Mouse (Mus musculus): ENCODE measurements at regions not wholly inside any gene's neighbourhood (a gene's known extent, or its start where the extent isn't known, plus 50 kb on each side); places are given as distances from the start of the nearest gene placed in this dataset.
"Not testable (repeated sequence)": the region's sequence is repeated elsewhere in the genome, so short reads cannot be mapped to it uniquely, and the experiment has no call there.

GRCm38 (mm10) chr10:62055408-62055807 lies 76.5 kb upstream of the Col13a1 start:
- peaks cover 4% of the 10 kb centered on the region for H3K27me3 ChIP-seq (replicated peaks; ENCODE audit: low read depth, poor library complexity, severe bottlenecking)
- H3K4me1 ChIP-seq, result peaks cover 17% of the 10 kb centered on the region
- no peaks in the 10 kb centered on the region for H3K9me3 ChIP-seq
- 49% methylated on average over 2 of the region's 2 CpGs for WGBS
- no peak overlapping the region for H3K27ac ChIP-seq (replicated peaks)
- no peak overlapping the region for H3K4me3 ChIP-seq
- DNase-seq (ENCODE audit: low spot score), result peak; percentile 30
- H3K36me3 ChIP-seq (replicated peaks), result no peaks in the 10 kb centered on the region

- Histone ChIP-seq H3K4me3 (no peak overlapping the region), H3K4me1 (peaks cover 9% of the 10 kb centered on the region), H3K27me3 (replicated peaks; ENCODE audit: low read depth, poor library complexity, severe bottlenecking) (no peaks in the 10 kb centered on the region), H3K27ac (replicated peaks) (0 out of 2 replicates have a peak overlapping the region, but pooled peaks have one; percentile 44), H3K9me3 (no peaks in the 10 kb centered on the region), H3K36me3 (replicated peaks) (no peaks in the 10 kb centered on the region)
- DNase-seq (ENCODE audit: low spot score), result peak; percentile 32
- WGBS, result 25% methylated on average over 3 of the region's 3 CpGs
Observed at GRCm38 (mm10) chr10:62049782-62050192, 70.9 kb upstream of the Col13a1 start.

GRCm38 (mm10) chr10:62044408-62044807 lies 65.5 kb upstream of the Col13a1 start:
- Histone ChIP-seq H3K4me1 (peaks cover 4% of the 10 kb centered on the region; the same call in 1 of the 2 replicates), H3K9me3 (peaks cover 10% of the 10 kb centered on the region; the same call in 1 of the 2 replicates), H3K36me3 (replicated peaks) (no peaks in the 10 kb centered on the region), H3K27ac (replicated peaks) (no peak overlapping the region), H3K27me3 (replicated peaks; ENCODE audit: low read depth, poor library complexity, severe bottlenecking) (no peaks in the 10 kb centered on the region), H3K4me3 (no peak overlapping the region)
- 78% methylated on average over 3 of the region's 3 CpGs for WGBS
- DNase-seq (ENCODE audit: low spot score), result no peak

DNA sequence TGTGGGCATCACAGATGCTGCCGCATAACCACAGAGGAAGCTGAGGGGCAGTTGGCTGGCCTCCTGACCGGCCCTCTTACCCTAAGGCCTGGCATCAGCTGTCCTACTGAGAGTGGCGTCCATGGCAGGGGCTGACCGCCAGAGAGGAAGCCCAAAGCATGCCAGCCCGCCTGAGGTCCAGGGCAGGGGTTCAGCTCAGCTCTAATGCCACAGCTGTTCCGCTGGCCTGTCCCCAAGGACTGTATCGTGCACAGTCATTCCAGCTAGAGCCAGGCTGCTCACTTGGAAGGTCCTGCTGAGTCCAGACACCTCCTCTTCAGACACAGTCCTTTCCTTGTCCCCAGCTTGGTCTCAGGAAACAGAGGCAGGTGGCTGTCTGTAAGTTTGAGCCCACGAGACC lies 61.0 kb upstream of the Col13a1 start:
- H3K27ac ChIP-seq (replicated peaks), result no peak overlapping the region
- WGBS, result 90% methylated on average over 8 of the region's 8 CpGs
- H3K36me3 ChIP-seq (replicated peaks), result no peaks in the 10 kb centered on the region
- peaks cover 10% of the 10 kb centered on the region; the same call in 1 of the 2 replicates for H3K9me3 ChIP-seq
- no peak for DNase-seq (ENCODE audit: low spot score)
- H3K4me1 ChIP-seq, result peaks cover 4% of the 10 kb centered on the region; the same call in 1 of the 2 replicates
- H3K27me3 ChIP-seq (replicated peaks; ENCODE audit: low read depth, poor library complexity, severe bottlenecking), result no peaks in the 10 kb centered on the region
- H3K4me3 ChIP-seq, result no peak overlapping the region

- 86% methylated on average over 1 of the region's 1 CpGs for WGBS
- H3K27me3 ChIP-seq (replicated peaks; ENCODE audit: low read depth, poor library complexity, severe bottlenecking), result no peaks in the 10 kb centered on the region
- no peak overlapping the region for H3K27ac ChIP-seq (replicated peaks)
- no peak for DNase-seq (ENCODE audit: low spot score)
- peaks cover 10% of the 10 kb centered on the region; the same call in 1 of the 2 replicates for H3K9me3 ChIP-seq
- H3K36me3 ChIP-seq (replicated peaks), result no peaks in the 10 kb centered on the region
- no peak overlapping the region for H3K4me3 ChIP-seq
- peaks cover 7% of the 10 kb centered on the region for H3K4me1 ChIP-seq
Observed at GRCm38 (mm10) chr10:62038656-62039055, 59.7 kb upstream of the Col13a1 start.

DNA sequence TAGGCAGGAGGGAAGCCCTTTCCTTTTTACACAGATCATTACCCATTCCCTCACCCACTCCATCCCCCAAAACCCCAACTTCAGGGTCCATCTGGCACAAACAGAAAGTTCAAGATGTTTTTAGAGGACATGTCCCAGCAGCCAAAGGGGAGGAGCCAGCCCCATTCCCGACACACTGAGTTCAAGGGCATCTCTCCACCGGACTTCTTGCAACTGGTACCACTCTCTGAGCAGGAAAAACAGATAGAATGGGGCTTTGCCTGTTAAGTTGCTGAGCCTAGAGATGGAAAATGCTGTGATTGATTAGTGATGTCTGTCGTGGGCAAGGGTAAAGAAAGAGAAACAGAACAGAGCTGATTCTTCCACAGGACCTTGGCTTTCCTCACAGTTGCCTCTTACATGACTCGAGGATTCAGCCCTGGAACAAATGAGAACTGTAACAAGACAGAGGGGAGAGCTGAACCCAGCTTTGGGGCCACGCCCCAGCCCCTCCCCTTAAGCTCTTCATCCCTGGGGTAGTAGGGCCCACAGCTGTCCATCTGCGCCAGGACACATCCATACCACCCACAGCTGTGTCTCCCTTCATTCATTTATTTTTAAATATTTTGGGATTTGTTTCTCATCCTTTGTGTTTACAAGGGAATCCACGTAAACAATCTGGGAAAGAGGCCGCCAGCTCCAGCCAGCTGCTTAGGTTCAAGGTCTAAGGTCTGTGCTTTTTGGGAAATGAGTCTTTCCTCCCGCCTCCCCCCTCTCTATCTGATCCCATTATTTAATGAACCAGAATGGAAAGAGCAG lies 58.7 kb upstream of the Col13a1 start:
- Histone ChIP-seq H3K4me1 (peaks cover 9% of the 10 kb centered on the region), H3K36me3 (replicated peaks) (no peaks in the 10 kb centered on the region), H3K27me3 (replicated peaks; ENCODE audit: low read depth, poor library complexity, severe bottlenecking) (no peaks in the 10 kb centered on the region), H3K9me3 (peaks cover 10% of the 10 kb centered on the region; the same call in 1 of the 2 replicates), H3K27ac (replicated peaks) (no peak overlapping the region), H3K4me3 (no peak overlapping the region)
- WGBS, result 79% methylated on average over 9 of the region's 9 CpGs
- no peak for DNase-seq (ENCODE audit: low spot score)

GRCm38 (mm10) chr10:62036815-62037214 lies 57.9 kb upstream of the Col13a1 start:
- peaks cover 10% of the 10 kb centered on the region; the same call in 1 of the 2 replicates for H3K9me3 ChIP-seq
- 48% methylated on average over 1 of the region's 1 CpGs for WGBS

GRCm38 (mm10) chr10:62034291-62034690 lies 55.4 kb upstream of the Col13a1 start:
- 84% methylated on average over 6 of the region's 6 CpGs for whole genome bisulfite sequencing
- Histone ChIP-seq H3K27ac (replicated peaks) (no peak overlapping the region), H3K27me3 (replicated peaks; ENCODE audit: low read depth, poor library complexity, severe bottlenecking) (no peaks in the 10 kb centered on the region), H3K4me3 (no peak overlapping the region), H3K4me1 (peaks cover 9% of the 10 kb centered on the region), H3K9me3 (no peaks in the 10 kb centered on the region), H3K36me3 (replicated peaks) (no peaks in the 10 kb centered on the region)
- no peak for DNase-seq (ENCODE audit: low spot score)

More at GRCm38 (mm10) chr10:62036815-62037214, 57.9 kb upstream of the Col13a1 start:
- Histone ChIP-seq H3K36me3 (replicated peaks) (no peaks in the 10 kb centered on the region), H3K27me3 (replicated peaks; ENCODE audit: low read depth, poor library complexity, severe bottlenecking) (no peaks in the 10 kb centered on the region), H3K4me3 (no peak overlapping the region), H3K4me1 (peaks cover 9% of the 10 kb centered on the region), H3K27ac (replicated peaks) (no peak overlapping the region)
- no peak for DNase-seq (ENCODE audit: low spot score)

GRCm38 (mm10) chr10:62033748-62034147 lies 54.8 kb upstream of the Col13a1 start:
- 80% methylated on average over 5 of the region's 5 CpGs for WGBS
- DNase-seq (ENCODE audit: low spot score), result no peak
- Histone ChIP-seq H3K27me3 (replicated peaks; ENCODE audit: low read depth, poor library complexity, severe bottlenecking) (no peaks in the 10 kb centered on the region), H3K4me1 (peaks cover 9% of the 10 kb centered on the region), H3K27ac (replicated peaks) (0 out of 2 replicates have a peak overlapping the region, but pooled peaks have one; percentile 16), H3K36me3 (replicated peaks) (no peaks in the 10 kb centered on the region), H3K4me3 (no peak overlapping the region), H3K9me3 (no peaks in the 10 kb centered on the region)

DNA sequence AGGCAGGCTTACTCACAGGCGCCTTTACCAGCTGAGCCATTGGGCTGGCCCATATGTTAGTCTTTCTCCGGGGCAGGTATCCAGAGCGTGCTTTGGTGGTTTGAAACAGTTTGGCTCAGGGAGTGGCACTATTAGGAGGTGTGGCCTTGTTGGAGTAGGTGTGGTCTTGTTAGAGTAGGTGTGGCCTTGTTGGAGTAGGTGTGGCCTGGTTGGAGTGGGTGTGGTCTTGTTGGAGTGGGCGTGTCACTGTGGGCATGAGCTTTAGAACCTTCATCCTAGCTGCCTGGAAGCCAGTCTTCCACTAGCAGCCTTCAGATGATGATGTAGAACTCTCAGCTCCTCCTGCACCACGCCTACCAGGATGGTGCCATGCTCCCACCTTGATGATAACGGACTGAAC lies 53.1 kb upstream of the Col13a1 start:
- not testable (repeated sequence) for H3K36me3 ChIP-seq (replicated peaks); H3K27me3 ChIP-seq (replicated peaks; ENCODE audit: low read depth, poor library complexity, severe bottlenecking); H3K9me3 ChIP-seq; H3K4me3 ChIP-seq; DNase-seq (ENCODE audit: low spot score); H3K27ac ChIP-seq (replicated peaks)
- H3K4me1 ChIP-seq, result peaks cover 19% of the 10 kb centered on the region
- WGBS, result 90% methylated on average over 6 of the region's 6 CpGs

- H3K4me3 ChIP-seq, result no peak overlapping the region
- peaks cover 21% of the 10 kb centered on the region for H3K4me1 ChIP-seq
- no peak overlapping the region for H3K27ac ChIP-seq (replicated peaks)
- 88% methylated on average over 2 of the region's 2 CpGs for WGBS
- H3K27me3 ChIP-seq (replicated peaks; ENCODE audit: low read depth, poor library complexity, severe bottlenecking), result no peaks in the 10 kb centered on the region
- DNase-seq (ENCODE audit: low spot score), result no peak
- no peaks in the 10 kb centered on the region for H3K36me3 ChIP-seq (replicated peaks)
- H3K9me3 ChIP-seq, result no peaks in the 10 kb centered on the region
Observed at GRCm38 (mm10) chr10:62029271-62029670, 50.4 kb upstream of the Col13a1 start.
